Mouse (Mus musculus): ENCODE measurements at regions not wholly inside any gene's neighbourhood (a gene's known extent, or its start where the extent isn't known, plus 50 kb on each side); places are given as distances from the start of the nearest gene placed in this dataset.

- DNase-seq (ENCODE audit: low spot score in 2 of 2) = no peak
Observed at GRCm38 (mm10) chr10:97061961-97062360, 417.4 kb upstream of the Dcn start.

GRCm38 (mm10) chr10:97064546-97064945, 414.9 kb upstream of the Dcn start:
- DNase-seq (ENCODE audit: low spot score in 2 of 2) = no peak

GRCm38 (mm10) chr10:97078022-97078473, 401.4 kb upstream of the Dcn start:
- DNase-seq (ENCODE audit: low spot score in 2 of 2) = no peak

- no peak for DNase-seq (ENCODE audit: low spot score in 2 of 2)
Observed at GRCm38 (mm10) chr10:97079575-97079974, 399.8 kb upstream of the Dcn start.

GRCm38 (mm10) chr10:97087286-97087685, 392.1 kb upstream of the Dcn start:
- DNase-seq (ENCODE audit: low spot score in 2 of 2) = no peak

GRCm38 (mm10) chr10:97090254-97090653, 389.2 kb upstream of the Dcn start:
- no peak for DNase-seq (ENCODE audit: low spot score in 2 of 2)

GRCm38 (mm10) chr10:97093886-97094285, 385.5 kb upstream of the Dcn start:
- DNase-seq (ENCODE audit: low spot score in 2 of 2) = no peak

GRCm38 (mm10) chr10:97114501-97114900, 364.9 kb upstream of the Dcn start:
- DNase-seq (ENCODE audit: low spot score in 2 of 2) = no peak

GRCm38 (mm10) chr10:97122693-97123092, 356.7 kb upstream of the Dcn start:
- no peak for DNase-seq (ENCODE audit: low spot score in 2 of 2)

- DNase-seq (ENCODE audit: low spot score in 2 of 2) = no peak
Observed at GRCm38 (mm10) chr10:97141561-97141960, 337.8 kb upstream of the Dcn start.

GRCm38 (mm10) chr10:97158561-97159395, 320.6 kb upstream of the Dcn start:
- DNase-seq (ENCODE audit: low spot score in 2 of 2) = no peak

- no peak for DNase-seq (ENCODE audit: low spot score in 2 of 2)
Observed at GRCm38 (mm10) chr10:97159396-97159760, 320.0 kb upstream of the Dcn start.

GRCm38 (mm10) chr10:97159831-97160575, 319.4 kb upstream of the Dcn start:
- DNase-seq (ENCODE audit: low spot score in 2 of 2) = peak in 1 of 2 experiments; percentile 9

GRCm38 (mm10) chr10:97160892-97161291, 318.5 kb upstream of the Dcn start:
- peak; percentile 6 to 21 for DNase-seq (ENCODE audit: low spot score in 2 of 2)

- DNase-seq (ENCODE audit: low spot score in 2 of 2) = no peak
Observed at GRCm38 (mm10) chr10:97178468-97178867, 300.9 kb upstream of the Dcn start.

GRCm38 (mm10) chr10:97189696-97190095, 289.7 kb upstream of the Dcn start:
- no peak for DNase-seq (ENCODE audit: low spot score in 2 of 2)

GRCm38 (mm10) chr10:97211238-97211695, 268.1 kb upstream of the Dcn start:
- DNase-seq (ENCODE audit: low spot score in 2 of 2) = no peak

- no peak for DNase-seq (ENCODE audit: low spot score in 2 of 2)
Observed at GRCm38 (mm10) chr10:97211785-97212398, 267.5 kb upstream of the Dcn start.

- DNase-seq (ENCODE audit: low spot score in 2 of 2) = peak; percentile 19 to 47
Observed at GRCm38 (mm10) chr10:97219474-97219873, 259.9 kb upstream of the Dcn start.

- DNase-seq (ENCODE audit: low spot score in 2 of 2) = no peak
Observed at GRCm38 (mm10) chr10:97220431-97220830, 259.0 kb upstream of the Dcn start.

- no peak for DNase-seq (ENCODE audit: low spot score in 2 of 2)
Observed at GRCm38 (mm10) chr10:97235631-97236030, 243.8 kb upstream of the Dcn start.

GRCm38 (mm10) chr10:97241476-97241875, 237.9 kb upstream of the Dcn start:
- no peak for DNase-seq (ENCODE audit: low spot score in 2 of 2)

Measured in urinary bladder, postnatal 36 days (tissue).